Mouse (Mus musculus): Measurements from ENCODE around the gene March4. TPM values are rescaled to one million over a fixed set of nuclear protein-coding genes. Genes with fewer than 3 reads are reported as not detected.

The March4 gene
- total RNA-seq (2021) = 10 to 100 TPM; 24.4 to 25.9 TPM

DNA sequence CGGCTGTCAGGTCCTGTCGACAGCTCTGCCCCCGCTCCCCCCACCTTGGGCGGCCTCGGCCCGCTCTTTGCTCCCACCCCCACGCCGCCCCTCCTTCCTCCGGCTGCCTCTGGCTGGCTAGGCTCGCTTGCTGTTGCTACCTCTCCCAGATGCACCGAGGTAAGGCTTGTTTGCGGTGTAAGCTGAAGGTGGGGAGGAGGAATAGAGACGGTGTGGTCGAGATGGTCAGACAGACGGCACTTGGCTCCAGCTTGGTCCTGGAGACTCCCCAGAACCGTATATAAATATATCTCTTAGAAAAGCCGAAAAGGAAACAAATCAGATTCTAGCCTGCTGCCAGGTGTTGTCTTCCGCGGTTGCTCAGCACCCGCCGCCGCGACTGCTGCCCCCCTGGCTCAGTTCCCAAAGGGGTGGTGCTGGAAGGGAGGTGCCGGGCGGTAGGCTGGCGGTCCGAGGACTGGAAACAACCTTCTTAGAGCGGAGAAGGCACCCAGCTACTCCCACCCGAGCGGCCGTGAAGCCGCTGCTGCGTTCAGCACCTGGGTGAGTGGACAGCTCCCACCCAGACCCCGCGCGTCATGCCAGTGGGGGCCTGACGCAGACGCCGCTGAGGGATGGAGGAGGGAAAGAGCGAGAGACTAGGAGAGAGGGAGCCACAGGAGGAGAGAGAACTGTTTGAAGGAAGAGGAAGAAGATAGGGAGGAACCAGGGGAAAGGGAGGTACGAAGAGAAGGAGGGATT lies at the start of gene March4:
Gene March4, minus strand, starts transcription at position 320 of the 741 bp plus-strand sequence.
- intact Hi-C loops (cut with DNase I) = loop anchor here (5.0 kb wide), 3 partner anchors 41 to 229 kb away; partner anchors contain the start of gene Xrcc5
- DNase-seq (ENCODE audit: low spot score in 2 of 2) = peak; percentile 80 to 85

DNA sequence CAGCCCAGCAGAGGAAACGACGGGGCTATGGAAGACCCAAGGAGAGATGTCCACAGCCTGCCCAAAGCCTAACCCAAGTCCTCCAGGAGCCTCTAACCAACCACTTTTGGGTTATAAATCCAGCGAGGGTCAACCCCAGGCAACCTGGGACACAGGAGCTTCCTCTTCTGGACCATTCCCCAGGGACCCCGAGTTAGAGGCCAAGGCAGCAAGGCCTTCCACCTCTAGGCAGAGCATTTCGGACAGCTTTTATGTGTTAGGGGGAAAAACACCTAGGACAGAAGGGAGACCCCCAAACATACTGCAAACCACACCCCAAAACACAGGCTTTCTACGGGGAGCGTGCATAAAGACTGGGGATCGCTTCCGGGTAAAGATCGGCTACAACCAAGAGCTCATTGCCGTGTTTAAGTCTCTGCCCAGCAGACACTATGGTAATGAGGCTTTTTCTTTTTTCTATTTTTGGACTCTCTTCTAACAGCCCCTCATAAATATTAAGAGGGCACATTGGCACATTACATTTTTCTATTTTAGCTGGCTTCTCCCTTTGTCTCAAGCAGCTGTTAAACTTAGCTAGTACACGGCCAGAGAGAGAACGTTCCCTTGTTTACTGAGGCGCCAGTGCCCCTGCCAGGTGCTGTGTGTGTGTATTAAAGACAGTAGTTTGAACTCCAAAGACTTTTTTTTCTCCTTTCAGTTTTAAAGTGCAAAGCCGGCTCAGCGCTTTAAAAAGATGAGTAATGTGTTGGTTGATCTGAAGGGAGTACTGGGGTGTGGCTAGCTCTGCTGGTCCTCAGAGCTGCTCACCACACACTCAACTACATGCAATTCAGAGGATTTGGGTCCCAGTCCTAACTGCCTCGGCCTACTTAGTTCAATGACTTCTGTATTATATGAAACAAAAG lies 49.5 kb upstream of the March4 start:
- intact Hi-C loops (cut with DNase I) = no loop called here
- no peak for DNase-seq (ENCODE audit: low spot score in 2 of 2)

DNA sequence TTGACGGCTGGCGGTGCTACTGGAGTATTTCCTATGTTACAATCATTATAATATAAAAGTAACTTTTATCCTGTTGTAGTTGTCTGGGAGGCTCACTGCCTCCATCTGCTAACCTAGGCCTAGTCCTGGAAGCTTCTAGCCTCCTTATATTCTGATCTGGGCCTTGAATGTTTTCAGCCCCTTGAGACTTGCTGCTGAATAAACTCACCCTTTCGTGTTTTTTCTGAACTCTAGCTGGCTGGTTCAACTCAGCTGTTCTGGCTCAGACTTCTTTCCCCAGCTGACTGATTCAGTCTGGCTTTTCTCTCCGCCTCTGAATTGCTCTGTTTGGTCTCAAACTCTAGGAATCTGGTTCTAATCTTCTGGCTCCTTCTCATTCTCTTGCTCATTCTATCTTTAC lies 47.2 kb upstream of the March4 start:
- intact Hi-C loops (cut with DNase I) = loop anchor here (5.0 kb wide), 1 partner anchor 277 kb away; the partner anchor contains the start of gene Xrcc5
- no peak for DNase-seq (ENCODE audit: low spot score in 2 of 2)

DNA sequence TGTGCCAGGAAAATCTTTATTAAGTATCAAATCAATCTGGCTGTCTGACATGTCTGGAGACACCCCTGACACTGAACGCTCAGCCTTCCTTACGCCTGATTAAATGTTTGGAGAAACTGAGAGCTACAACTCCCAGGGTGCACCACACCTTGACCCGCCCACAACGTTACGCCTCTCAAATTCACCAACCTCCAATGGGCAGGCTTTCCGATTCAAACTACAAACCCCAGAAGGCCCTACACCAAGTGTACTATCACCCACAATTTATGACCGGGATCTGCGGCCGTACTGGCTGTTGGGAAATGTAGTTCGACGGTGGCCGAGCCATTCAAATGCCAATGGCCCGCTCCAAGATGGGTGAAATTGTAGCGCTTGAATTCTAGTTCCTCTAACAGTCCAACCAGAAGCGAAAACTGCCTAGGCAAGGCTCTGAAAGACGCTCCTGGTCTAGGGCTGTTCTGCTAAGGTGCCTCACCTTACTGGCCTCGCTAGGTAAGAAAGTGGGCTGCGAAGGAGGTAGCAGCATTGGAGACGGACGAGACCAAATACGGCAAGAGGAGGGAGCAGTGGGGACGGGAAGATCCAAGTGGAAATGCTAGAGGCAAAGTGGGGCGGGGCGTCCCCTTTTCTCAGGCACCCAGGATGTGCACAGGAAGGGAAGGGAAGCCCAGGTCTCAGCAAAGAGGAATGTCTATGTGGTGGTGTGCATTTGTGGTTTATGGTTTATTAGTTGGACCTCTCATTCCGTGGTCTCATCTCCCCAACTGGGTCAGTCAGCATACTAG lies 46.4 kb upstream of the March4 start, which contains the start of gene Smarcal1:
Gene Smarcal1, plus strand, starts transcription at position 305 of the 785 bp plus-strand sequence.
- peak; percentile 97 to 99 for DNase-seq (ENCODE audit: low spot score in 2 of 2)
- intact Hi-C loops (cut with DNase I) = loop anchor here (5.0 kb wide), 1 partner anchor 276 kb away; the partner anchor contains the start of gene Xrcc5

DNA sequence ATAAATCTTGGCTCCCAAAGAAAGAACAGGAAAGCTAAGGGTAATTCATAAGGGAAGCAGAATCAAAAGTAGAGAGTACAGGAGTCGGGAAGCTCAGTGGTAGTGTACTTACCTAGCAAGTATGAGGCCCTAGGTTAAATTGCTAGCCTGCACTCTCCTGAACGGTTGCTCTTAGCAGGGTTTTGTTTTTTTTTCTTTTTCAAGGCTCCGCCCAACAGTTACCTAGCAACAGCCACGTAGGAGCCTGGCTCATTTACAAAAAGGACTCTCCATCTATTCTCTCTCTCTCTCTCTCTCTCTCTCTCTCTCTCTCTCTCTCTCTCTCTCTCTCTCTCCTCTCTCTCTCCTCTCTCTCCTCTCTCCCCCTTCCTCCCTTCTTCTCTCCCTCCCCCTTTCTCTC lies 42.1 kb upstream of the March4 start:
- DNase-seq (ENCODE audit: low spot score in 2 of 2) = peak; percentile 26 to 63
- intact Hi-C loops (cut with DNase I) = loop anchor here (5.0 kb wide), 2 partner anchors 42 to 112 kb away; partner anchors contain the start of gene March4

DNA sequence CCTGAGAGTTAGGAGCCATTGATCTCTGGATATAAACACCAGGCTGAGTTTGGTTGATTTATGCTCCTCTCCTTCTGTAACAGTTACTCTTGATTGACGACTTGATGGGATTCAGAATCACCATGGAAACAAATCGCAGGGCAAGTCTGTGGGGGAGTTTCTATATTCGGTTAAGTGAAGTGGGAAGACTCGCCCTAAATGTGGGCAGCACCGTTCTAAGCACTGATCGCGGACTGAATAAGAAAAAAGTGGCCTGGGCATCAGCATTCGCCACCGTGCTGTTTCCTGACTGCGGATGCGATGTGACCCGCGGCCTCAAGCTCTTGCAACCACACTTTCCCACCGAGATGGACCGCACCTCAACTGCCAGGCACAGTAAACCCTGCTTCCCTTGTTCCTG lies 41.6 kb upstream of the March4 start:
- DNase-seq (ENCODE audit: low spot score in 2 of 2) = peak; percentile 33 to 76
- intact Hi-C loops (cut with DNase I) = loop anchor here (5.0 kb wide), 2 partner anchors 41 to 111 kb away; partner anchors contain the start of gene March4

DNA sequence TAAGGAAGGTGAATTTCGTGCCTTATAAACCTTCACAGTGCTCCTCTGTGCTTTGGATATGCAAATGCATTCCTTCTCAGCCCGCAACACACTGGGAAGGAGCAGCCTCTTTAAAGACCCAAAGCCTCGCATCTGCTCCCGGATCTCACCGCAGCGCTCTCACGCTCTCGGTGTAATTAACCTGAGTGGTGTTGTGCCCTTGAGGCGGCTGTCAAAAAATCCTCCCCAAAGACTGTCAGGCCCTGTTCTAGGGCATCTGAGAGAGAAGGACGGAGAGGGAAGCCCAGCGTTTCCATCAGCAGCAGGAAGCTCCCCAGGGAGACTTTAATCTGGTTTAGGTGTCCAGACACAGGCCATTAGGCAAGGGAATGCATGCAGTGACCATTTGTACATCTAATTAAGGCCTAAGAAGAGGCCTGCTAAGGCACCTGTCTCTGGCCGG lies 40.8 kb upstream of the March4 start:
- DNase-seq (ENCODE audit: low spot score in 2 of 2) = peak in 1 of 2 experiments; percentile 24
- intact Hi-C loops (cut with DNase I) = loop anchor here (5.0 kb wide), 2 partner anchors 40 to 110 kb away; partner anchors contain the start of gene March4

DNA sequence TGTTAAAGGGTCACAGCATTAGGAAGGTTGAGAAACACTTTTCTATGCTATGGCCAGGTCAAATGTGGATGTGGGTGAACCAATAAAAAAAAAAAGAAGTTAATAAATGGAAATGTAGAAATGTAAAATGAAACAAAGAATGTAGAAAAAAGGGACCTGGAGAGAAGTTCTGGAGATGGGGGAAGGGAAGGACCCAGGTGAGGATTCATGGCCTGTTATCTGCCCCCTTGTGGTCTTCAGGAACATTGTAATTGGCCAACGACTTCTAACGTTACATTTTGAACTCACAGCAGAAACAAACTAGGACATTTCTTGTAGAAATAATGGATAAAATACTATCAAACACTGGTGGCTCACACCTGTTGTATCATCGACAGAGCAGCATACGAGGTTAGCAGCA lies 38.4 kb upstream of the March4 start:
- intact Hi-C loops (cut with DNase I) = loop anchor here (5.0 kb wide), 2 partner anchors 38 to 108 kb away; partner anchors contain the start of gene March4
- DNase-seq (ENCODE audit: low spot score in 2 of 2) = no peak

DNA sequence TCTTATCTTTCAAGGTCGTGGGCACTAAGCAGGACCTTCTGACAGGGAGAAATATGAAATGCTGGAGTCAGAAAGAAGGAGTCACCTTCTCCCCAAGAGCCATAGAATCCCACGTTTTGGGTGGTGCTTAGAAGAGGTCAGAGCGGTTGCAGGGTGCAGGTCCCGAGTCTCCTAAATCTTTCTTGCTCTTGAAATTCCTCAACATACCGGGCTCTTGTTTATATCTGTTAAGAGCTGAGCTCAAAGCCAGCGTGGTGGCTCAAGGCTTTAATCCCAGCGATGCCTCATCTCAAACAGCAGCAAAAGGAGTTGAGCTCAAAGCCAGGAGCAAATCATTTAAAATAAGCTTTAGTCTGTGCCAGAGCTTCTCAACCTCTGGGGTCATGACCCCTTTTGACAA lies 37.9 kb upstream of the March4 start:
- intact Hi-C loops (cut with DNase I) = loop anchor here (5.0 kb wide), 2 partner anchors 37 to 107 kb away; partner anchors contain the start of gene March4

DNA sequence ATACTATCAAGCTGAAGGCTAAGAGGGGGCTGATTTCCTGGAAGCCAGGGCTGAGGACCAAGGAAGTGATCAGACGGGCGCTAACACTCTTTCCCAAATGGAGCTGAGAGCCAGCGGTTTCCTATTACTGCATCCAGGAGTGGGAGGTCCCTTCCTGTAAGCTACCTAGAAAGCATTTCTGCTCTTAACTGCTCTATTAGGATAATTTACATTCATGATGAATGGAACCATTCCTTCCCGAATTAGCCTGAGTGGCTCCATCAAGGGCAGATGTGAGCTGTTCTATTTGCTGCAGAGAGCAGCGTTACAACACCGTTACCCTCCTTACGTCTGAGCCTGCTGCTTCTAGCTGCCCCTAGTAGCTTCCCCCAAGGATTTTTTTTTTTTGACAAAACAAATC lies 37.3 kb upstream of the March4 start:
- intact Hi-C loops (cut with DNase I) = no loop called here
- DNase-seq (ENCODE audit: low spot score in 2 of 2) = no peak

More for the DNA sequence above, 37.9 kb upstream of the March4 start:
- no peak for DNase-seq (ENCODE audit: low spot score in 2 of 2)

DNA sequence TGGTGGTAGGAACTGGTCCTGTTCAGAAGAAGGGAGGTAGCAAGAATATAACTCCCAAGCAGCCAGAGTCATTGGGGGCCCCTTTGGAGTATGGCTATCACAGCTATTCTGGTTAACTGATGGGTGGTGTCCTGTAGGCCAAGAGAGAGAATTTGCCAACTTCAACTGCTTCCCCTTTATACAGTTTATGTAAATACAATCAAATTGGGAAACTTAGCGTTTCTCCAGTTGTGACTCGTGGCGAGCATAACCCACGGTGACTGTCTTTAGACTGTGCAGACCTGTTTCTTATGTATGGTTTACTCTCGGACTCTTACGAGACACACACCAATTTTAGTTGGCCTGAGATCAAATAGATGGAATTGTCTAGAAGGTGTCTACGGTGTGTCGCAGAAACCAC lies 32.0 kb upstream of the March4 start:
- intact Hi-C loops (cut with DNase I) = no loop called here
- DNase-seq (ENCODE audit: low spot score in 2 of 2) = no peak

DNA sequence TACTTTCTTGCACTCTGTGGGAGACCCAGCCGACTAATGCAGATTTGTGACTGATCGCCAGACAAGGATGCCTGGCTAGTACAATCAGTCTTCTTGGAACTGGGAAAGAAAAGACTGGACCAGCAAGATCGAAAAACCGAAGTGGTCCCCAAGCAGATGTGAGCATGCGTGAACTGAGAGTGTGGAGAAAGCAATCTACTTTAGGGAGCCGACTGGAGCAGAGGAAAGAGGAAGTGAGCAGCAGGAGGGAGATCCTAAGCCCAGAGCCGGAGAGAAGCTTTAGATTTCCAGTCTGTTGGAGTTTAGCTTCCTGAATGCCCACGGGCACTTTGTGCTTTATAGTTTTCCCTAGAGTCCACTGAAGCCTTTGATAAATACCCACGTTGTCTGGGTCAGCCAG lies 30.3 kb upstream of the March4 start:
- no peak for DNase-seq (ENCODE audit: low spot score in 2 of 2)
- intact Hi-C loops (cut with DNase I) = no loop called here

DNA sequence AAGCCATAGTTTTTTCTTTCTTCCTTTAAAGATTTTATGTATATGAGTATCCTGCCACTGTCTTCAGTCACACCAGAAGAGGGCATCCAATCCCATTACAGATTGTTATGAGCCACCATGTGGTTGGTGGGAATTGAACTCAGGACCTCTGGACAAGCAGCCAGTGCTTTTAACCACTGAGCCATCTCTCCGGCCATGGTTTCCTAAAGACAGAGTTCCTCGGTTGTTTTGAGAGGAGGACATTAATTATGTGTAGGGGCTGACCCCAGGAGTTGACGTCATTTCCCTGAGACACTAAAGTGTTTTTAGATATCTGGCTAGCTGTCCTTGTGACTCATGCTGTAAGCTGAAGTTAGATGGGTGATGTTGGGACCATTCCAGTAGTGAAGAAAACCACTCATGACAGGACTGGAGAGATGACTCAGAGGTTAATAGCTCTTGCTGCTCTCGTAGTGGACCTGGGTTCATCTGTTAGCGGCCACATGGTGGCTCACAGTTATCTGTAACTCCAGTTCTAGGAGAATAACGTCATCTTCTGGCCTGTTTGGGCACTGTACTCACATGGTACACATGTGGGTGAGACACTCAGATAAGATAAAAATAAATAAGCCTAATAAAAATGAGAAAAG lies 27.7 kb upstream of the March4 start:
- intact Hi-C loops (cut with DNase I) = no loop called here
- DNase-seq (ENCODE audit: low spot score in 2 of 2) = no peak

DNA sequence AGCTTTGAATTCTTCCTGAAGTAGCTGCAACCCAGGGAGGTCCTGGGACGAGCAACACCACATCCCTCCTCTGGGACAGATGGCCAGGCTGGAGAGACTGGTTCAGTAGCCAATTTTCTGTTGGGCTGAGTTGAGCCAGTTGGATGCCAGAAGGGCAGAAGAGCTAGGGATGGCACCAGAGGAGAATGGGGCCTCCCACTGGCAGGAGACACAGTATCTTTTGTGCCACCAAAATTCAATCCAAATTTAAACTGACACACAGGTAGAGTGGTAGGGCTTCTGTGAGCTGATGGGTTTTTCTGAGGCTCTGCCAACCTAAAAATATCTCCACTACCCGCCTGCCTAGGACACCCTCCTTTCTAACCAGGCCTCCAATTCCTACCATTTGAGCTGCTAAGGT lies 21.9 kb upstream of the March4 start:
- intact Hi-C loops (cut with DNase I) = no loop called here
- DNase-seq (ENCODE audit: low spot score in 2 of 2) = no peak

DNA sequence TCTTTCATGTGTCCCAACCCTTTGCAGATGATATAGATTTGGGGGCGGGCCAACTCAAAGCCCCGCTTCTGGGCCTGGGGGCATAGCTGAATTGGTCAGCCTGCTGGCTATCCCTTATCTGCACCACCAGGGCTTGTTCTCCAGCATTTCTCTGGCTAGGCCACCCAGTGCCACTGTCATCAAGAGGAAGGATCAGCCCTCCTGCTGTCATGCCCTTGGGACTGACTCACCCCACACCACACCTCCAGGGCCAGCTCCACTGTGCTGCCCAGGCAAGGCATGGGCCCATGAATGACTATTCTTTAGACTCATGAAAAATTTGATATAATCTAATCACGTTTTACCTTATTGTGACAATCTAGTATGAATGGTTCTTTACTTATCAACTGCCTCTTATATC lies 19.7 kb upstream of the March4 start:
- DNase-seq (ENCODE audit: low spot score in 2 of 2) = no peak
- intact Hi-C loops (cut with DNase I) = no loop called here

DNA sequence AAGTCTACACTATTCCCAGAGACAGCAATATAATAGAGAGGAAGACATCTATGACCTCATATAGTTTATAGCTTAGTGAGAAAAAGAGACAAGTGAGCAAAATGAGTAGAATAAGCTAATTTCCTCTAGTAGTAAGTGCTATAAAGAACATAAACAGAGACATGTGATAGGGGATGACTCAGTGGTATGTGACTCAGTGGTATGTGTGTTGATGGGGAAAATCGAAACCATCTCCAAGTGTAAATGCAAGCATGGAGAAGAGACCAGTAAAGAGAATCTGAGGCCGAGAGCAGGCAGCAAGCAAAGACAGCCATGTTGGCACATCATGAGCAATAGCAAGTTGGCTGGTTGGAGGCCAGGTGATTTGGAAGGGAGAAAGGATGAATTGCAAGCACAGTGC lies 13.6 kb upstream of the March4 start:
- no peak for DNase-seq (ENCODE audit: low spot score in 2 of 2)
- intact Hi-C loops (cut with DNase I) = no loop called here

DNA sequence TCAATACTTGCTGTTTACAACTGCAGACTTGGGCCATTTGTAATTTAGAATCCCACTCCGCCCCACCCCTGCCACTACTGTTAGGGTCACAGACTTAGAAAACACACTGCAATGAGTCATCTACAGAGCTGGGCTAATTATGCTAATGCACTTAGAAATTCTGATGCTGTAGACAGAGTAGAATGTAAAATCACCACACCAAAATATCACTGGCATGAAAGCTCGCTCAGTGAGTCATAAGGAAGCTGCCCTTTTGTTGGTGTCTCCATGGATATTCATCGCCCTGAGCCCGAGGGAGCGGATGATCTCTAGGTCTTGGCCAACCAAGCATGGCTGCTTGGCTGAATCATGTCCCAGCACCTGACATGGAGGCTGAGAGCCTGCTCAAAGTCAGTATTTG lies 1.5 kb upstream of the March4 start:
- intact Hi-C loops (cut with DNase I) = loop anchor here (5.0 kb wide), 3 partner anchors 39 to 231 kb away; partner anchors contain the start of gene Xrcc5
- peak in 1 of 2 experiments; percentile 65 for DNase-seq (ENCODE audit: low spot score in 2 of 2)

DNA sequence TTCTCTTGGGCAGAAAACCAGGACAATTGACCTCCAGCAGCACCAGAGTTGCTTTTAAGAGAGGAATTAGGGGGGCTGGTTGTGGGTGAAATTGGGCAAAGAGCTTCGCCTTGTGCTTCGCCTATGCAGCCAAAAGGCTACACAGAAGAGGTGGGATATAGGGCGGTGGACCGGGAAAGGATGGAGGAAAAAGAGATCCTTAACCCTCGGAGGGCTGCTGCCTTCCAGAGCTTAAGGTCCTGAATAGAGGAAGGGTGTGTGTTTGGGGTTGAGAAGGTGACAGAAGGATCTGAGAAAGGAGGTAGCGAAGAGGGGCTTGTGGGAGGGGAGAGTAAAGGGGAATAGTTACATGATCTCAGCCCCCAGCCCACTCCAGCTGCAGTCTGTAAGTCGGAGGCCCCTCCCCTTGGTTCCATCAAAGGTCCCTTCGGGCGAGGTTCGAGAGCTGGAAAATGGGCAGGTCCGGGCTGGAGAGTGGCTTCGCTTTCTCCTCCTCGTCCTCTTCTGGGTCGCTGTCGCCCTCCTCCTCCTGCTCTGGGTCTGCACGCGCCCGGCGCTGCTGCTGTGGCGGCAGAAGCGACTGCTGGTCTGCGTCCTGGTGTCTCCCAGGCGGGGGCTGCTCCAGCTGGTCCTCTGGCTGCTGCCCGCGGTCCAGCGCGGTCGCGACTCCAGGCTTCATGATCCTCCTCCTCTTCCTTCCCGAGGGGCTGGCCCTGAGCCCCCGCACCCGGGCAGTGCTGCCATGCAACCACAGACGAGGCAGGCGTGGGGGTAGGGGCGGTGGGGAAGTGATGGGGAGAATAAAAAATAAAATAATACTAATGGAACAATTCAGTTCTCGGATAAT lies 782 bp downstream of the March4 start:
- intact Hi-C loops (cut with DNase I) = loop anchor here (5.0 kb wide), 3 partner anchors 41 to 229 kb away; partner anchors contain the start of gene Xrcc5
- peak; percentile 50 to 52 for DNase-seq (ENCODE audit: low spot score in 2 of 2)

Measured in left cerebral cortex, postnatal 25 days (tissue).